Mouse (Mus musculus): ENCODE results near the gene Ly6g6e. TPM values are rescaled to one million over a fixed set of nuclear protein-coding genes. Genes with fewer than 3 reads are reported as not detected.
A peak's percentile ranks its signal among the peaks of the same experiment; 100 is the strongest.

Gene Ly6g6e
- total RNA-seq, 1 experiment from 2014 or later, result not detected

DNA sequence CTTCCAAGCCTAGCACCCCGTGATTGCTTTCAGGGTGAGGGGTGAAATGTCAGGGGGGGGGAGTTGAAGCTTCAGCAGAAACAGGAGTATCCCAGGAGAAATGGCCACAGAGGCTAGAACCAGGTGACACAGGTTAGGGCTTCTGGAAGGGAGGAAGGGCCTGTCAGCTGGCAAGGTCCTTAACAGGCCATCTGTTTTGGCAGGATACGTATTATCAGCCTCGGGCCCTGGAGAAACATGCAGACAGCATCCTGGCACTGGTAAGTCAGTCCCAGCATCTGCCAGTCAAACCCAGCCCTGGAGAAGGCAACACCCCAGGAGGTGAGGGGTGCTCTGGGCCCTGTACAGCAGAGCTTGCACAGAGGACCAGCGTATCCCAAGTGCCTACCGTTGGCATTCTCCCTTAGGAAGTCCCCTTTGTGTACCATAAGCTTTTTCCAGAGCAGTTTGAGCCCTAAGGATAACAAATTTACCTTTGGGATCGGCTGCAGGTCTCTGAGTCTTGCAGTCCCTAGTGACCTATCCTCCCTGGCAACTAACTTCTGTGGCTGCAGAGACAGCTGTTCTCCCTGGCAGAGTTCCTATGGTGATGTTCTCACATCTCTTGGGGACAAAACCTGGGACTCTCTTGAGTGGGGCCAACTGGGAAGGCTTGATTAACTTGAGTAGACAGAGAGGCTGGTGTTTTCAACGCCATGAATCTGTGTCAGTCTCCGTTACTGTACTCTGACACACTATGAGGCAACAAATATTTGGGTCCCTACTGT lies 13.6 kb downstream of the Ly6g6e start:
- no peak for ATAC-seq (ENCODE audit: extremely low read depth, insufficient number of reproducible peaks, low FRiP score, poor library complexity, severe bottlenecking)

DNA sequence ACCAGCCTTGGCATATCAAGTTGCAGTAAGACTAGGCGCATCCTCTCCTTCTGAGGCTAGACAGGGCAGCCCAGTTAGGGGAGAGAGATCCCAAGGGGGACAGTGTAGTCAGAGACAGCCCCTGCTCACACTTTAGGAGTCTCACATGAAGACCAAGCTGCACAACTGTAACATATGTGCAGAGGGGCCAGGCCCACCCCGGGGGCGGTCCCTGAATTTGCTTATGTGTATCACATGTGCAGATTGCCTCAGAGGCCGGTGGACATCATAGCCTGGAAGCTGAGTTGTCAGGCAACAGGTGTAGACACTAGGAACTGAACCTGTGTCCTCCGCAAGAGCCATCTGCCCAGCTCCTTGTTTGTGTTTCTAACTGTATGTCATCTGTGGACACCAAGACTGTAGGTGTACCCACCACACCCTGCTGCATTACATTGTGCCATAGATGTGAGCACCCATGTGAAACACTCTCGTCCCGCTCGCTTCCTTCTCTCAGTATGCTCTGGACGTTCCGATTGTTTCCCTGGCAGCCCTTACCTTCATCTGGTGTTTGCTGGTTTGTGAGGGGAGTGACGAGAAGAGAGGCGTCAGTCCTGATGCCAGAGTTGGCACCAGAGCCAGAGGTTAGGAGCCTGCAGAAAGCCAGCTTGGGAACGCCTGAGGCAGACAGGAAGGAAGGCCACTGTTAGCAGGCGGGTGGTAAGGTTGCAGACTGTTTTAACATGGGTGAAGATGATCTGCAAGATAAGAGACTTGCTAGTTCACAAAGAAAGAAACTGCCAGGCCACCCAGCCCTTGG lies 15.9 kb downstream of the Ly6g6e start:
- no peak for ATAC-seq (ENCODE audit: extremely low read depth, insufficient number of reproducible peaks, low FRiP score, poor library complexity, severe bottlenecking)

DNA sequence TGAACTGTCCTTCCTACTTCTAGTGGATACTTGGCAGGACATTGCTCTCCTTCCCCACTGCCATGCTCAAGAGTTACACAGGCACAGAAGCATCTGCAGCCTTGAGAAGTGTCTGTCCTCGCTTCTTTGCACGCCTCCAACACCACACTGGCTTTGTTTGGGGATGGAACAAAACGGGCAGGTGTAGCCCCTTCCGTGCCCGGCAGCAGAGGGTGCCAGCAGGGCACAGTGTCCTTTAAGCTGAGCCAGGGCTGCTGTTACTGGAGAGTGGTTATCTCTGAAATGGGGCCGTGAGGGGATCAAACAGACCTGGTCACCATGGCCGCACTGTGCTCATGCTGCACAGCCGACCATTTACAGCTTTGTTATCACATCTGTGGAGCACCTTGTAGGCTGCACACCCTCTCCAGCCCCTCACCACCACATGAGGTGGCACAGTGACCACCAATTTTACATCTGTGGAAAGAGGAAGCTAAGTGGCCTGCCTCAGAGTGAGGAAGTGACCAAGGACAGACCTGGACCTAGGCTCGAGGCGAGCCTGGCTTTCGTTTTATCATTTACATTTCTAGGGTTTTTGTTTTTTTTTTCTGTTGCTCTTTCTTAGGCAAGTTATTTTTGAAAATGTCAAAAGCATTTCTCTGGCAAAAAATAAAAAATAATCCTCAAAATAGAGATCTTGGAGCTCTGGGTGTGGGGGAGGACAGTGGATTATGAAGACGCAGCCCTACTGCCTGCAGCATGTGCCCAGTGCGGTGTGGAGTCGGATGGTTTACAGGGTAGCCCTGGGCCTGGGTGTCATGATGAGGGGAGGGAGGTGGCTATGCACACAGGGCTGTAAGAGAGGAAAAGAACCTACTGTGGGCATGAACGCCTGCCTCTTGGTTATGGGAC lies 18.0 kb downstream of the Ly6g6e start:
- ATAC-seq (ENCODE audit: extremely low read depth, insufficient number of reproducible peaks, low FRiP score, poor library complexity, severe bottlenecking), result no peak

DNA sequence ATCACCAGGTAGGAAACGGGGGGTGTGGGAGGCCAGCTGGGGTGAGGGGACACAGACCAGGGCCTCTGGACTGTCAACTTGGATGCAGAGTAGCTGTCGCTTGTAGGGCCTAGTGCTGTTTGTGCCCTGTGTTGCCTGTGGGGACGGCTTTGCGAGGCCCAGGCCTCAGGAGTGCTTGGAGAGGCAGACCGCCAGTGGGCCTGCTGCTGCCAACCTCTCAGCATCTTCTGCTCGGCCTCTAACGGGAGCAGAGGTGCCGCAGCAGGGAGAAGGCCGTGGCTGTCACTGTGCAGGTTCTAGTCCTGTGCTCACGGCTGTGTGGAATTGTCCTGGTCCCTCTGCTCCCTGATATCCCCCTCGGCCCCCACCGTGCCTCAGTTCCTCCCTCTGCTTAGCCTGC lies 19.9 kb downstream of the Ly6g6e start:
- no peak for ATAC-seq (ENCODE audit: extremely low read depth, insufficient number of reproducible peaks, low FRiP score, poor library complexity, severe bottlenecking)

DNA sequence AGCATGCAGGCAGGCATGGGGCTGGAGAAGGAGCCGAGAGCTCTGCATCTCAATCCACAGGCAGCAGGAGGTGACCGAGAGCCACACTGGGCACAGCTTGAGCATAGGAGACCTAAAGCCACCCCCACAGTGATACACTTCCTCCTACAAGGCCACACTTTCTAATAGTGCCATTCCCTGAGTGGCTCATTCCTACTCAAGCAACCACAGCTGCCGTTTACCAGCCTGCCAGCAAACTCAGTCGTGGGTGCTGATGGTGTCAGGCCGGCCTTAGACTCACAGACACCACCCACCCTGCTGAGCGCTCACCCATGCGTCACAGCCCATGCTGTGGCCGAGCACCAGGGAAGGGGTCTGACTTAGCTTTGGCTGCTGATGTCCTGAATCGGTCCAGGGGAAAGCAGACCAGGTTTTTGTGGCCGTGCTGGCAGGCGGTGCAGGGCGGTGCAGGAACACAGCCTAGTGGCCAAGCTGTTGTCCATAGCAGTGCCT lies 20.5 kb downstream of the Ly6g6e start:
- no peak for ATAC-seq (ENCODE audit: extremely low read depth, insufficient number of reproducible peaks, low FRiP score, poor library complexity, severe bottlenecking)

DNA sequence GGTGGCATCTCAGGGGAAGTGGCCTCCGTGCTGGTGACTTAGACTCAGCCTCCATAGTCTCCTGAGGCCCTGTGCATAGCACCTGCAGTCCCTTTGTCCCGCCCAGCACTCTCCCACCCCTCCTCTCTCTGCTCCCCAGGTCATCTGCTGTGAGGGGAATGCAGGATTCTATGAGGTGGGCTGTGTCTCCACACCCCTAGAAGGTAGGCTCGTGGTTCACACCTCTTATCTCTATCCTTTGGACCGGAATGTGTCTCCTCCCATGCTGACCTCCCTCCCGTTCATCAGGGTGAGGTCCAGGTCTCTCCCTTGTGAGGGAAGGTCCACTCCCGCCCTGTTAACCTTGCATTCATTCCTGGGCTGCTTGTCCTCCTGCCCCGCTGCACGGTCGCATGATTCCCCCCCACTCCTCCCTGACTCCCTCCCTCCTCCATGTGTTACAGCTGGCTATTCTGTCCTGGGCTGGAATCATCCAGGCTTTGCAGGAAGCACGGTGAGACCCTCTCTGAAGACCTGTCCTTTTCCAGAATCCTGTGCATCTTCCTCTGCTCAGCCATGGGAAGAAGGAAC lies 23.6 kb downstream of the Ly6g6e start:
- no peak for ATAC-seq (ENCODE audit: extremely low read depth, insufficient number of reproducible peaks, low FRiP score, poor library complexity, severe bottlenecking)

DNA sequence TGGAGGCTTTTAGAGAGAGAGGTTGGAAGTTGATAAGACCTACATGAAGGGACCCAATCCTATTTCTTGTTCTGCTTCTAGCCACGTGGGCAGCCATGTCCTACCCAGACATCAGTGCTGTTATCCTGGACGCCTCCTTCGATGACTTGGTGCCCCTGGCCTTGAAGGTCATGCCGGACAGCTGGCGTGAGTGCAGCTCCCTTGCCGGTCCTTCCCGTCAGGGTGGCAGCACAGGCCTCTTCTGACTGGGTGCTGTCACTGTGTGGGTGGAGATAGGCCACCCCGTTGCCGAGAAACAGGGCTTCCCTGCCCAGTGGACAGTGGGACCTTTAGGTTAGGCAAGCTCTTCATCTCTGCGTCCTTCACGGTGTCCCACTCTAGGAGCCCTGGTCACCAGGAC lies 24.5 kb downstream of the Ly6g6e start:
- ATAC-seq (ENCODE audit: extremely low read depth, insufficient number of reproducible peaks, low FRiP score, poor library complexity, severe bottlenecking), result no peak

DNA sequence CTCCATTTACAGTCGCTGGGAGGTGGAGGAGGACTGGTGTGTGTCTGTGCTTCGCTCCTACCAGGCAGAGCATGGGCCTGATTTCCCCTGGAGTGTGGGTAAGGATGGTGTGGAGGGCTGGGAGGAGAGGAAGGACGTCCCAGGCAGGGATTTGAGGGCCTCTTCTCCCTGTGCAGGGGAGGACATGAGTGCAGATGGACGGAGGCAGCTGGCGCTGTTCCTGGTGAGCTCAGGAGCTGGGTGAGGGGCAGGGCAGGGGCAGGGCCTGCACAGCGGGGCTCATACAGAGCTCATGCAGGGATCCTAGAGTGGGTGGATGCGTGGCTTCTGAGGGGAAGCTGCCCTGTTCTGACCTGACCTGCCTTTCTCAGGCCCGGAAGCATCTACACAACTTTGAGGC lies 25.6 kb downstream of the Ly6g6e start:
- ATAC-seq (ENCODE audit: extremely low read depth, insufficient number of reproducible peaks, low FRiP score, poor library complexity, severe bottlenecking), result no peak

DNA sequence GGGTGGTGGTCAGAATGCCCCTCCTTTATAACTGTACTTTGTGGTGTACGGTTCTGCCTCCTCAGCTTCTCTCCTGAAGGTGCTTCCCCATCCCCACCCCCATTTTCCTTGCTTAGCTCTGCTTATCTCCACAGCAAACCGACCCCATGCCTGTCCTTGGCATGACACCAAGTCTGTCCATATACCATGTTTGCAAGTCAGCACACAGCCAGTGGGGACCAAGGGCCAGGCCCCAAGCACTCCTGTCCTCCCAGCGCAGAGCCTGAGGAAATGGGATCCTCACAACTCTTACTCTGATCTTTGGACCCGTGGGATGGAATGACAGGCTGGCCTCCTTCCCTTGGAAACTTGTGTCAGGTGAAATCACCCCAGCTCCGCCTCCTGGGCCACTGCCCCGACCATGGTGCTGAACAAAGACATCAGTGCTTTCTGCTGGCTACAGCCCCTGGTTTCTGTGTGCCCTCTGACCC lies 26.6 kb downstream of the Ly6g6e start:
- ATAC-seq (ENCODE audit: extremely low read depth, insufficient number of reproducible peaks, low FRiP score, poor library complexity, severe bottlenecking), result no peak

DNA sequence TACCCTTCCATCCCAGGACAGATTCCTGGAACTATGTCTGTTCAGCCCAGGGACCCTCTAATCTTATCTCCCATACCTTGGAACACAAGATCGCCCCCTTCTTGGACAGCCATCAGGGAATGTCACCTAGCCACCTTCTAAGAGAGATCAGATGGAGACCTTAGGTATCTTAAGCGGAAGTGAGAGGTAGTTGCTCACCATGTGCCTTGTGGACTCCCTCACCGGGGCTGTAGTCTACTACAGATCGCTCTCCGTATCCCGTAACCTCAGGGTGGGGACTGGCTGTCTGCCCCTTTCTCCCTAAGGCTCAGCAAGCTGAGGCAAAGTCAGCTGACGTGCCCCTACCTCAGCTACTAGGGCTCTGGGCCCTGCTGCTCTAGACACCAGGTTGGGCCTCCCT lies 27.4 kb downstream of the Ly6g6e start:
- ATAC-seq (ENCODE audit: extremely low read depth, insufficient number of reproducible peaks, low FRiP score, poor library complexity, severe bottlenecking), result no peak

DNA sequence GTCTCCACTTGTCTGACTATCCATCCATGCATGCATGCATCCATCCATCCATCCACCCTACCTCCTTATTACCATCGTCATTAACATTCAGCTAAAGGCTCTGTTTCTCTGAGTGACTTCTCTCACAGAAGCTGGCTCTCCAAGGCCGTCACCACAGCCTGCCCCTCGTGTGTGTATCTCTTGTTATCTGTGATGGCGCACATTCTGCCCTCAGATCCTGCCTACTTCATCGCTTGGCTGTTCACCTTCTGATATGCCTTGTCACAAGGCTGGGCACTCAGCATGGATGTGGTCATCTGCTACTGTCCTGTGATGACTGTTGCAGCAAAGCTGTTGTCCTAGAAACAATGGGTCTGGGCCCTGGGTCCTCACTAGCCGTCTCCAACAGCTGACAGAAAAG lies 28.1 kb downstream of the Ly6g6e start:
- no peak for ATAC-seq (ENCODE audit: extremely low read depth, insufficient number of reproducible peaks, low FRiP score, poor library complexity, severe bottlenecking)

DNA sequence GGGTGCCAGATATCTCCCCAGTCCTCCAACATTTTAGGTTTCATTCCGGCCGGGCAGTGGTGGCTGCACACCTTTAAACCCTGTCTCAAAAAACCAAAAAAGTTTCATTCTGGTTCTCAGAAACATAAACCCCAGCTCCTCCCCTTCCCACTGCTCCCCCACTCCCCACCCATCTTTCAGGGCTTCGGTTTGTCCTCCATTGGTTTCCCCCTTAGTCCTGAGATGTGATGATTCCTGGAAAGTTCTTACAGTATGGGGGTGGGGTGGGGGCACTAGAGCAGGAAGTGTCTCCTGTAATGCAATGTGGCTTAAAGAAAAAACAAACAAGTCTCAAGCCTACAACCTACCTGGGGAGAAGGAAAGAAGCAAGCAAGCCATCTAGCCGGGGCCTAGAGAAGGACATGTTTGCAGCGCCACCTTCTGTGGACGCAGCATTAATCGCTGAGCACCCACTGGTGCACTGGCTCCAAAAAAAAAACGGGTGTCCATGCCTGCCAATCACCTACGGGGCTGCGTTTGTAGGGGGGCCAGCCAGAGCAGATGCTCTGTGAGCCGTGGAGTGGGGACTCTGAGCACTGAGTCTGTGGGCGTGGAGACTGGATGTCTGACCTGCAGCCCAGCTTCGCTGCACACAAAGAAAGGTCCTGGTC lies 29.2 kb downstream of the Ly6g6e start:
- peak; percentile 34; the same call in 1 of the 2 replicates for ATAC-seq (ENCODE audit: extremely low read depth, insufficient number of reproducible peaks, low FRiP score, poor library complexity, severe bottlenecking)

DNA sequence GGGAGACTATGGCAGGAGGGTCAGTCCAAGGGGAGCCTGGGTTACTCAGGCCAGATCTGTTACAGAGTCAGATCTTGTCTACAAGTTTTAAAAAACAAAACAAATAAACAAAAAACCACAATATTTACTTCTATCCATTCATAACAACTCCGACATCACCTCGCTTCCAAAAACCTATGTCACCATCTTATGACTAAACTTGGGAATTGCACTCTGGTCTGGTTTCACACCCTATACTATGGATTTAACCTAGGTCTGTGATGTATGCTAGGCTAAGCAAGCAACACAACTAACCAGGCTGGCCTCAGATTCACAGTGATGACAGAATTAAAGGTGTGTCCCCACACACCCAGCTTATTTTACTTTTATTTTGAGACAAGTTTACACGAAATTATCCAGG lies 29.8 kb downstream of the Ly6g6e start:
- no peak for ATAC-seq (ENCODE audit: extremely low read depth, insufficient number of reproducible peaks, low FRiP score, poor library complexity, severe bottlenecking)

DNA sequence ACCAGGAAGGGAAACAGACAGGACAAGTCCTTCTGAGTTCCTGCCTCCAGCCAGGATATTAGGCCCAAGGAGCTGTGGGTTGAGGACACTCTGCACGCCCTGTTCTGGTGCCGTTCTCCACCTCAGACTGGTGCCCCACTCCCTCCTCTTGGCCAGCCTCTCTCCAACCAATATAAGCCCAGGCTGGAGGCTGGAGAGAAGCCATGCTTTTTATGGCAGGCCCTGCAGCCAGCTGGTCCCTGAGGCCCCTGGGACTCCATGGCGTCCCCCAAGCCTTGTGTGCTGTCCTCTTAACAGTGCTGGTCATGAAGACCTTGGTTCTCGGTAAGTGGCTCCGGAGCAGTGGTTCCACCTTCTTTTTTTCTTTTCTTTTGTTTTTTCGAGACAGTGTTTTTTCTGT lies 31.4 kb downstream of the Ly6g6e start, which contains the start of gene Ly6g5c:
Gene Ly6g5c, plus strand, starts transcription at position 183 of the 400 bp plus-strand sequence.
- no peak for ATAC-seq (ENCODE audit: extremely low read depth, insufficient number of reproducible peaks, low FRiP score, poor library complexity, severe bottlenecking)

DNA sequence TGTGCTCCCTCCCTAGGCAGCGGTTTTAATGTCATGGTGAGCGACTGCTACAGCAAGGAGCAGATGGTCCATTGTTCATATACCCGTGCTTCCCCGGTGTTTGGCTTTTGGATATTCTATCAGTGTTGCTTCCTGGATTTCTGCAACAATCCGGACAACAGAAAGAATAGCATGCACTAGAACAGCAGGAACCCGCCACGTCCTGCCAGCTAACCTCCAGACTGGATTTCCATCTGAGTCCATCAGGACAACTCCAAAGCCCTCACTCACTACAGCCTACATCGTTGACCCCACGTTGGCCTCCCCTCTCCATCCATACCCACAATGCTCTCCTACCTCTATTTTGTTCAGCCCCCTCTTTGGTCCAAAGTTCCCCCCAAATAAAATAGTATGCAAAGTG lies 35.1 kb downstream of the Ly6g6e start:
- ATAC-seq (ENCODE audit: extremely low read depth, insufficient number of reproducible peaks, low FRiP score, poor library complexity, severe bottlenecking), result no peak

DNA sequence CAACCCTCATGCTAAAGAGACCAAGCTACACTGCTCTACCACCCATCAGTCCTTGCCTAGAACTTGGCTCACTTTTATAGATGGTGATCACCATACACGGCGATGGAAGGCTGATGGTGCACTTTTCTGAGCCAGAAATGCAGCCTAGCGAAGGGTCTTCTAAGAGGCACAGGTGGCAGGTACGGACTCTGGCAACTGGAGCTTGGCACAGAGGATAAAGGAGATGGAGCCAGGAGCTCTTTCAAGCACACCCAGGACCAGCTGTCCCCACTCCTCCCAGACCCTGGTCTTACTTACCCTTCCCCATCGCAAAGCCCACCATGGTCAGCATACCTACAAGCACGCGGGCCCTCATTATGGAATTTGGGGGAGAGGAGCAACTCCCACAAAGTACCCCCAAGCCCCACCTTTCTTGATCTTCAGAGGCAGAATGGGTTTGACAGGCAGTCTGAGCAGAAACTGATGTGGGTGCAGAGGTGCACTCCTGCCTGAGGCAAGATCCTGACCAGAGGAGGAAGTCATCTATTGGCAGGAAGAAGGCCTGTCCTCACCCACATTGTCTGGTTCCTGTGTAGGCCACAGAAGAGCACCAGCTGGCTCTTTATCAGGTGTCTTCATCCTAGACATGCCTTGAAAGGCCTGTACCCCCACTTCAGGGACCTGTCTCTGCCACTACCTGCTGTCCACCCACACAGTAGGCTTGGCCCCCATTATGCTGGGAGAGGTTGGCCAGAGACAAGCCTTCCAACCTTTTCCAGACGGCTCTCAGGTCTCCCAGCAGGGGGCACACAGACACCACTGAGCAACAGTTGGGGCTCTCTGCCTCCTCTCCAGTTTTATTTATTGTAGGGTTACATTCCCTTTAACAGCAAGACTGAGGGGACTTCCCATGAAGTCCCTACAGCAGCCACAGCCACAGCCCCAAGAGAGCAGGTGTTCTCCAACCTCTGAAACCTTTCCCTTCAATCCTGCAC lies 38.6 kb downstream of the Ly6g6e start, which contains the start of gene Ly6g5b:
Gene Ly6g5b, minus strand, starts transcription at position 383 of the 974 bp plus-strand sequence.
- peak; percentile 54; the same call in 1 of the 2 replicates for ATAC-seq (ENCODE audit: extremely low read depth, insufficient number of reproducible peaks, low FRiP score, poor library complexity, severe bottlenecking)

DNA sequence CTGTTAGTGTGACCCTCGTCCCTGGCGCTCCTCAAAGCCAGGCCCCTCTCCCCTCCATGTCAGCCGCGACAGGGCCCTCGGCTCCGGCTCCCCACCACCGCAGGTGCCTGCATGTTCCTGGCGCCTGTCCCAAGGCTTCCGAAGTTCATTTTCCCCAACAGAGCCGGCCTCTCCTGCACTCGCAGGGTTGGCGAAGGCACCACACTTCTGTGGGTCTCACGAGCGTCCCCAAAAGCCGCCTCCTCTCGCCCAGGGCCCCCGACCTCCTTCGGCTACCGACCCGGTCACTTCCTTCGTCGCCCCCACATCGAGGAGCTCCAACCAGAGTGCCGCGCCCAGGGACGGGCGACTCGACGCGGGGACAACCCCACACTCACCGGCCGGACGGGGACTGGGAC lies 44.0 kb downstream of the Ly6g6e start:
- no peak for ATAC-seq (ENCODE audit: extremely low read depth, insufficient number of reproducible peaks, low FRiP score, poor library complexity, severe bottlenecking)
